Mouse (Mus musculus) bone marrow, adult 2 months (tissue): ENCODE measurements around the gene Kalrn.

Experiments
- CTCF ChIP-seq: fragments of 200-500 bp; IDR thresholded peaks from 2 replicates; pipeline ENCODE4 v1.5.1; 2011; ENCODE audit warnings: low read length, control low read depth; ENCODE audit not compliant: control insufficient read depth, insufficient read depth
- POLR2A ChIP-seq: fragments of 200-500 bp; IDR thresholded peaks from 2 replicates; pipeline ENCODE4 v1.6.1; 2011; ENCODE audit warnings: low read depth, mild to moderate bottlenecking, control low read depth, low read length, borderline replicate concordance; ENCODE audit not compliant: control insufficient read depth

DNA sequence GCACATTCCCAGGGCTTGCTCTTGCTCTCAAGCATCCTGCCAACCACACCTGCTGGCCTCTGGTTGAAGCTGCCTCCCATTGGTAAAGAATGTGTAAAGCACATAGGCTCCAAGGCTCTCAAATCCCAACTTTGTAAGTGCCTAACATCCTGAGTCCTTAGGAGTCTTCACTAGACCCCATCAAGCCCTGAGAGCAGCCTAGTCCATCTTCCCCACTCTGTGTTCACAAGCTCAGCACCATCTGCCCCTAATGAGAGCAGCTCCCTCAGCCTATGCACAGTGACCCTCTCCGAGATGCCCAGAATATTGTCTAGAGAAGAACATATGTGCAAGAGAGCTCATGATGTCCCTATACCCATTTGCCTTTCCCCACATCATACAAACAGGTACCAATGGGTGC is 78.6 kb downstream of the Kalrn start:
- TF ChIP-seq CTCF (no peak), POLR2A (no peak)
